Mouse (Mus musculus): ENCODE measurements at regions not wholly inside any gene's neighbourhood (a gene's known extent, or its start where the extent isn't known, plus 50 kb on each side); places are given as distances from the start of the nearest gene placed in this dataset.

DNA sequence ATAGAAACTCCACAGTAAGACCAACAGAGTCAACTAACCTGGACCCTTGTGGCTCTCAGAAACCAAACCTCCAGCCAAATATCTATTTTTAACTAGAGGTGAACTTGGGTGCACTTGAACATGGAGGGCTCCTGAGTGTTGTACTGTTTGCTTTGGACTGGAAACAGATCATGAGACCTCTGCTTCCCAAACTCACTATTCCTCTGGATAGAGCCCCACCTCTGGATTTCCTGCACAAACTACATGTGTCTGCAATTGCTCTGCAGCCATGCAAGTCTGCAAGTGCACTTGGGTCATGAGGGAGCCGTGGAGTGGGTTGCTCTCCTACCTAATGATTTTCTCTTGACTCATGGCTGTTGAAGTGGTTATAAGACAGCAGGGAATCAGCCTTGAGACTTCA, 759.9 kb upstream of the Fam160b2 start:
- no peak overlapping the region for H3K9ac ChIP-seq
- H3K27me3 ChIP-seq, result no peaks in the 10 kb centered on the region
- no peak overlapping the region for H3K27ac ChIP-seq
- H3K4me2 ChIP-seq, result no peak overlapping the region
- H3K4me1 ChIP-seq (replicated peaks), result no peaks in the 10 kb centered on the region
- H3K36me3 ChIP-seq, result no peaks in the 10 kb centered on the region
- ATAC-seq (ENCODE audit: low read depth), result no peak
- DNase-seq, result no peak
- no peaks in the 10 kb centered on the region for H3K9me3 ChIP-seq (replicated peaks)
- no peak overlapping the region for H3K4me3 ChIP-seq (replicated peaks)
- WGBS (ENCODE audit: insufficient replicate concordance), result 48% methylated on average over 1 of the region's 1 CpGs

DNA sequence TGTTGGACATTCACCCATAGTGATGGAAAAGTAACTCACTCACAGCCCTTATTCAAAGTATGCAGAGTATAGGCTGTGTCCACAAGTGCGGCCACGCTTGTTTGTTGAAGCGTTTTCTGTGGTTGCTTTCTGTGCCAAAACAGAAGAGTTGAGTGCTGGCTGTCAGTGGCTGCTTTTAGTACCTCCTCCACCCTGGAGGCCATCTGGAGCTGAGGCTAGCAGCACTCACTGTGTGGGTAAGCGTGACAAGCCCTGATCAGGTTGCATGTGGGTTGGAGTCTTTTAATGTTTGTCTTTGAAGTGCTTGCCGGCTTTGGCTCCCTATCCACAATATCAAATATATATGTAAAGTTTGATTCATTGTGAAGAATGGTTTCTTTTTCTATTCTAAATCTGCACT, 738.6 kb upstream of the Fam160b2 start:
- Histone ChIP-seq H3K4me2 (no peak overlapping the region), H3K27me3 (no peaks in the 10 kb centered on the region), H3K4me3 (replicated peaks) (no peak overlapping the region), H3K27ac (no peak overlapping the region), H3K4me1 (replicated peaks) (no peaks in the 10 kb centered on the region), H3K9me3 (replicated peaks) (no peaks in the 10 kb centered on the region), H3K36me3 (no peaks in the 10 kb centered on the region), H3K9ac (no peak overlapping the region)
- DNase-seq, result no peak
- 73% methylated on average over 5 of the region's 5 CpGs for WGBS (ENCODE audit: insufficient replicate concordance)
- no peak for ATAC-seq (ENCODE audit: low read depth)

DNA sequence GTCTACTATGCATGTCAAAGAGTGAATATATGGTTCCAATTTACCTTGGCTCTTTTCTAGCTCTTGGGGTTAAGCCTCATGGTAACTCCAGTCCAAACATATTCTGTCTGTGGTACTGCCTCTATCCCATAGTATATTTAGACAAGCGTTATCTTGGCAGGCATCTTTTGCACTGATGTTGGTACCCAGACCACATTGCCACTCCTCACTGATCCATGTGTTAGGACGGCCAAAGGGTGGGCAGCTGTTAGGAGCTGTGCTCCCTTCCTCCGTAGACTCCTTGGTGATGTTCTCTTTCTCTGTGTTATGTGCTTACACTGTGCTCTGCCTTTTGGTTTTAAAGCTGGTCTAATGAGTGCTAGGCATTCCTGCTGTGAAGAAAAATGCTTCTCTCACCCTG, 737.3 kb upstream of the Fam160b2 start:
- no peaks in the 10 kb centered on the region for H3K9me3 ChIP-seq (replicated peaks)
- H3K4me1 ChIP-seq (replicated peaks), result no peaks in the 10 kb centered on the region
- no peaks in the 10 kb centered on the region for H3K27me3 ChIP-seq
- H3K27ac ChIP-seq, result no peak overlapping the region
- H3K36me3 ChIP-seq, result no peaks in the 10 kb centered on the region
- no peak overlapping the region for H3K4me2 ChIP-seq
- H3K4me3 ChIP-seq (replicated peaks), result no peak overlapping the region
- WGBS (ENCODE audit: insufficient replicate concordance), result 76% methylated on average over 3 of the region's 3 CpGs
- DNase-seq (no peak), ATAC-seq (ENCODE audit: low read depth) (no peak)
- H3K9ac ChIP-seq, result no peak overlapping the region

DNA sequence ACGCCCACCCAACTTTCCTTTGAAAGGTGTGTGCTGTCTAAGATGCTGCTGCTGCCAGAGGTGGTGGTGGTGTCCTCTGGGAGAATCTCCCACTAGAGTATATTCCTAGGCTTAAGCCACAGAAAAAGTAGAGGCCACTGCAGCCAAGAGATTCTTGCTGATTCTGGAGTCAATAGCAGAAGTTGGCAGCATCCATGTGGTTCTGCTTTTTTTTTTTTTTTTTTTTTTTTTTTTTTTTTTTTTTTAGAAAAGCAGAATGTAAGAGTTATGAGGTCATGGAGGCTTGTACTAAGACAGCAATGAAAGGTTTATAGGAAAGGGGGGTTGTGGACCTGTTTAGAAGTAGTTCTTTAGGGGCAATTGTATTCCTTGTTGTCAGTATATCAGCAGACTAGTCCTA, 734.4 kb upstream of the Fam160b2 start:
- Histone ChIP-seq H3K4me1 (replicated peaks) (no peaks in the 10 kb centered on the region), H3K4me2 (no peak overlapping the region), H3K36me3 (no peaks in the 10 kb centered on the region), H3K27me3 (no peaks in the 10 kb centered on the region), H3K9ac (no peak overlapping the region), H3K9me3 (replicated peaks) (no peaks in the 10 kb centered on the region), H3K4me3 (replicated peaks) (no peak overlapping the region), H3K27ac (no peak overlapping the region)
- WGBS (ENCODE audit: insufficient replicate concordance), result 64% methylated on average over 1 of the region's 1 CpGs
- DNase-seq (no peak), ATAC-seq (ENCODE audit: low read depth) (no peak)

DNA sequence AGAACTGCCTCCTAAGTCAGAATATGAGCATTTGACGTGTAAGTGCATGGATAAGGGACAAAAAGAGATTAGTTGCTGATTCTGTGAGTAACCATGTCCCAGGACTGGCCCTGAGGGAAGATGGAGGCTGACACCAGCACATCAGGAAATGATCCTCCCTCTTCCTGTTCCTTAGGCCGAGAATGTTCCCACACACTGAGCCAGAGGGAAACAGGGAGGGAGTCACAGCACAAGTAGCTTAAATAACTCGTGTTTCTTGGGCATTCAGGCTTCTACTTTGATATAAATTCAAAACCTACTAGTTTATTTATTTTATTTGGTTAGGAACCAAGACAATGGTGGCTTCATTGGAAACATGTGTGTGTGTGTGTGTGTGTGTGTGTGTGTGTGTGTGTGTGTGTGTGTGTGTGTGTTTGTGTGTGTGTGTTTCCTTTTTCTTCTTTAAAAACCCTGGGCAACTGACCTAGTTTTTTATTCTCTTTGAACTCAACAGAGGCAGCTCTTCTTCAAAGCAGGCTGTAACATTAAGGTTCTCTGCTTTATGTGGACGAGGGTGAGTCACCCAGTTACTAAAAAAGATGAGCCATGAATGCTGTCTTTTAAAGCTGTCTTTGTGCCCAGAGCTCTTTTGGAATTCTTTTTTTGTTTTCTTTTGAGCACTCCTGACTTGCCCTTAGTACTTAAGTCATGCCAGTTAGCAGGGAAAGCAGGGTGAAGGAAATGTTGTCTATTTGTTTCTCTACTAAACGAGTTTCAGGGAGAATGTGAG, 730.4 kb upstream of the Fam160b2 start:
- no peak overlapping the region for H3K9ac ChIP-seq
- no peak overlapping the region for H3K4me3 ChIP-seq (replicated peaks)
- no peak for ATAC-seq (ENCODE audit: low read depth)
- no peak overlapping the region for H3K4me2 ChIP-seq
- H3K36me3 ChIP-seq, result no peaks in the 10 kb centered on the region
- no peaks in the 10 kb centered on the region for H3K27me3 ChIP-seq
- DNase-seq, result no peak
- H3K9me3 ChIP-seq (replicated peaks), result no peaks in the 10 kb centered on the region
- 36% methylated on average over 5 of the region's 5 CpGs for WGBS (ENCODE audit: insufficient replicate concordance)
- H3K27ac ChIP-seq, result no peak overlapping the region
- H3K4me1 ChIP-seq (replicated peaks), result no peaks in the 10 kb centered on the region

DNA sequence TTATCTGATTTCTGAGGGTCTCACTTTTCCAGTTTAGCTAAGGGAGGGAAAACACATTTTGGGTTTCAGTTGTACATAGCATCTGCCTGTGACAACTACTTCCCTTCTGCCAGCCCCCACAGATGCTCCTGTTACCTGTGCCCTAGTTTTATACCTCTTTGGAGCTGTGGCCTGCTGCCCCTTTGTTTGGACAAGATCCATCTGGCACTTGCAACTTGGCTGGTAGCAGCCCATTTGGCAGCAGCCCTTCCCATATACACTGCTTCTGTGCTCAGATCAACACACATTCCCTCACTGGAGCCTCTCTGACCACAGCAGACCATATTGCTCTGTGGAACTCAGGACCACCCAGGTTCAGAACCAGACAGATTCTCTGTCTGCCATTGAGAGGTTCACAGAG, 728.0 kb upstream of the Fam160b2 start:
- Histone ChIP-seq H3K27ac (no peak overlapping the region), H3K4me1 (replicated peaks) (no peaks in the 10 kb centered on the region), H3K9ac (no peak overlapping the region), H3K27me3 (no peaks in the 10 kb centered on the region), H3K36me3 (no peaks in the 10 kb centered on the region), H3K9me3 (replicated peaks) (no peaks in the 10 kb centered on the region), H3K4me3 (replicated peaks) (no peak overlapping the region), H3K4me2 (no peak overlapping the region)
- ATAC-seq (ENCODE audit: low read depth), result no peak
- no peak for DNase-seq

DNA sequence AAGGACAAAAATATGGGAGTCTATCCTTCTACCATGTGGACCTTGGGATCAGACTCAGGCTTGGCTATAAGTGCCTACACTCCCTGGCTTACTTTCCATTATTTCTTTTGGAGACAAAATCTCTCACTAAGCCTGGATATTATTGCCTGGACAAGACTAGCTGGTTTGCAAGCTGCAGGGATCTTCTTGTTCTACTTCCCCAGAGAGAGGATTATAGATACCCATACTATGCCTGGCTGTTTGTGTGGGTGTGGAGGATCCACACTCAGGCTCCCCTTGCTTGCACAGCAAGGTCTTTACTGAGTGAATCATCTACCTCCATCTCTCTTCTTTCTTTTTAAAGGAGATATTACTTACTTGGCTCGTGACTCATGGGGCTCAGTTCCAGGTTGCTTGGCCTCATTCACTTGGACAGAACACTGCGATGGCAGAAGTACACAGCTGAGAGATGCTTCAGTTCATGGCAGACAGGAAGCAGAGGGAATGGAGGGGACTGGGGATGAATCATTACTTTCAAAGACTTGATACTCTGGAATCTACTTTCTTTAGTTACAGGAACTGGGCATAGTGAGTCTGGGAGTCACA, 727.0 kb upstream of the Fam160b2 start:
- H3K4me2 ChIP-seq, result no peak overlapping the region
- ATAC-seq (ENCODE audit: low read depth) (no peak), DNase-seq (no peak)
- no peaks in the 10 kb centered on the region for H3K9me3 ChIP-seq (replicated peaks)
- no peaks in the 10 kb centered on the region for H3K27me3 ChIP-seq
- H3K4me1 ChIP-seq (replicated peaks), result no peaks in the 10 kb centered on the region
- no peak overlapping the region for H3K4me3 ChIP-seq (replicated peaks)
- H3K9ac ChIP-seq, result no peak overlapping the region
- H3K36me3 ChIP-seq, result no peaks in the 10 kb centered on the region
- WGBS (ENCODE audit: insufficient replicate concordance), result 70% methylated on average over 2 of the region's 2 CpGs
- no peak overlapping the region for H3K27ac ChIP-seq

DNA sequence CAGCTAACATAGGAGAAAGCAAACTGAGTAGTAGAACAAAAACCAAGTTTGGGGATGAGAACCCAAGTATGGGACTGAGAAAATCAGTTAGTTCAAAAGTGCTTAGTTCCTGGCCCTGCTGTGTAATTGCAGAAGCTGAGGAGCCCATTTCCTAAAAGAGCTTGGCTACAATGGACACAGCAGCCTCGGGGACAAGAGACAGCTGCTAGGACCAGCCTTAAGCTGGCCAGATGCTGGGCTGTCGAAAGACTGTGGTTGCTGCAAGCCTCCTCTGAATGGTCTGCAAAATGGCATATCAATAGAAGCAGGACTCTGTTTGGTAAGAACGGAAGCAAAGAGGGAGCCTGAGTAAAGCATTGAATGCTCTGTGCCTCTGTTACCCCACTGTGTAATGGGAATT, 715.6 kb upstream of the Fam160b2 start:
- WGBS (ENCODE audit: insufficient replicate concordance), result 36% methylated on average over 3 of the region's 3 CpGs
- H3K4me1 ChIP-seq (replicated peaks), result no peaks in the 10 kb centered on the region

DNA sequence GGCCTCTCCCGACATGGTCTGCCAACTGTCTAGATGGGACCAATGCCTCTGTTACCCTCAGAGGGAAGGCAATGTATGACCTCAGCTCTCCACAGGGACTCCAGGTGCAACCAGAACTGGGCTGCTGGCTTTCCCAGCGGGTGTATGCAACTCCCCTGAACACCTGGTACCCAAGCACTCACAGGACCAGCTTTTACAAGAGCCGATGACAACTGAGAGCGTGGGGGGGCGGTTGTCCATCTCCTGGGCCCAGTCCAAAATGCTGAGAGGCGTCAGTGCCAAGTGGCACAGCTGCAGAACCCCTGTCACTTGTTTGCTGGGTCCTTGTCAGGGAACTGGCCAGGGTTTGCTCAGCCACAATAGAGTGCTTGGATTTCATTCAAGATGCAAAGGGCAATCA, 700.1 kb upstream of the Fam160b2 start:
- H3K9ac ChIP-seq, result no peak overlapping the region
- ATAC-seq (ENCODE audit: low read depth) (no peak), DNase-seq (no peak)
- no peak overlapping the region for H3K27ac ChIP-seq
- no peak overlapping the region for H3K4me3 ChIP-seq (replicated peaks)
- H3K36me3 ChIP-seq, result no peaks in the 10 kb centered on the region
- WGBS (ENCODE audit: insufficient replicate concordance), result 58% methylated on average over 6 of the region's 6 CpGs
- H3K9me3 ChIP-seq (replicated peaks), result no peaks in the 10 kb centered on the region
- H3K4me2 ChIP-seq, result no peak overlapping the region
- H3K27me3 ChIP-seq, result no peaks in the 10 kb centered on the region
- H3K4me1 ChIP-seq (replicated peaks), result no peaks in the 10 kb centered on the region

More for the DNA sequence above, 715.6 kb upstream of the Fam160b2 start:
- no peak overlapping the region for H3K4me3 ChIP-seq (replicated peaks)
- H3K4me2 ChIP-seq, result no peak overlapping the region
- DNase-seq (no peak), ATAC-seq (ENCODE audit: low read depth) (no peak)
- no peak overlapping the region for H3K27ac ChIP-seq
- H3K9ac ChIP-seq, result no peak overlapping the region
- no peaks in the 10 kb centered on the region for H3K9me3 ChIP-seq (replicated peaks)
- no peaks in the 10 kb centered on the region for H3K27me3 ChIP-seq
- no peaks in the 10 kb centered on the region for H3K36me3 ChIP-seq

DNA sequence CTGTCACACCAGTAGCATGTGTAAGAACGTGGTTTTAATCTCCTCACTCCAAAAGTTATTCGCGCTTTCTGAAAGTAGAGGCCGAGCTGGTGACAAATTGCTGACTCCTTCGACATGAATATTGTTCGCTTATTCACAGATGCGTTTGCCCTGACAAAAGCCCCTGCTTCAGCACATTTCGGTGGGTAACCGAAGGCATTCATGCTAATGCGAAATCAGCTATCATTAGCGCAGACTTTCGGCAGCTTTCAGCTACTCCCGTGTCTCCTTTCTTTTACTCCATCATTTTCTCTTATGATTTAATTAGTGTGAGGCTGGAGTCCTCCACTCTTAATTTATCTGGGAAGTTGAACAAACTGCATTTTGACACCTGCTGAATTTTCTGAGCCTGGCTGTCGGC, 681.9 kb upstream of the Fam160b2 start:
- 81% methylated on average over 14 of the region's 14 CpGs for WGBS (ENCODE audit: insufficient replicate concordance)
- Histone ChIP-seq H3K27me3 (no peaks in the 10 kb centered on the region), H3K27ac (no peak overlapping the region)

DNA sequence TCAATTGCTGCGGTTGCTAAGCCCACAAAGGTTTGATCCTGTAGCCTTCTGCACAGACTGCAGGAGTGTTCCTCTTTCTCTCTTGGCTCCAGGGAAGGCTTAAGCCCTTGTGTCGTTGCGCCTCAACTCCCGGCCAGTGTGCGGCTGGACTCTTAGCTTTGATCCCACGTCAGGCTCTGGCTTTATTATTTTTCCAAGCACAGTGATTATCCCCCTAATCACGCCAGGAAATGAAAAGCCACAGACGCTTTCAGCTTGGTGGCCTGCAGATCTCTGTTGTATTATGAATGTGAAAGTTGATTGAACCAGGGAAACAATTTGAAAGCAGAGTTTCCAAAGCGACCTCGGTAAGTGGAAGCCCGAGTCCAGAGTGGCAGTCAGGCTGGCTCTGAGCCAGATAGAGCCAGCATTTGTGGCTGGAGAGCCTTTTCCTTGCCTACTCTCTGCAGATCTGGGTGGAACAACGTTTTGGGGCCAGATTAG, 676.7 kb upstream of the Fam160b2 start:
- DNase-seq, result no peak
- 57% methylated on average over 12 of the region's 12 CpGs for WGBS (ENCODE audit: insufficient replicate concordance)
- ATAC-seq (ENCODE audit: low read depth), result no peak
- H3K27ac ChIP-seq, result no peak overlapping the region
- no peaks in the 10 kb centered on the region for H3K4me1 ChIP-seq (replicated peaks)
- H3K4me2 ChIP-seq, result no peak overlapping the region
- no peaks in the 10 kb centered on the region for H3K9me3 ChIP-seq (replicated peaks)
- no peak overlapping the region for H3K4me3 ChIP-seq (replicated peaks)
- no peaks in the 10 kb centered on the region for H3K27me3 ChIP-seq
- H3K9ac ChIP-seq, result no peak overlapping the region
- H3K36me3 ChIP-seq, result no peaks in the 10 kb centered on the region

More for the DNA sequence above, 681.9 kb upstream of the Fam160b2 start:
- Histone ChIP-seq H3K4me2 (no peak overlapping the region), H3K36me3 (no peaks in the 10 kb centered on the region), H3K4me1 (replicated peaks) (no peaks in the 10 kb centered on the region), H3K9me3 (replicated peaks) (no peaks in the 10 kb centered on the region), H3K4me3 (replicated peaks) (no peak overlapping the region), H3K9ac (no peak overlapping the region)
- no peak for ATAC-seq (ENCODE audit: low read depth)
- DNase-seq, result no peak

DNA sequence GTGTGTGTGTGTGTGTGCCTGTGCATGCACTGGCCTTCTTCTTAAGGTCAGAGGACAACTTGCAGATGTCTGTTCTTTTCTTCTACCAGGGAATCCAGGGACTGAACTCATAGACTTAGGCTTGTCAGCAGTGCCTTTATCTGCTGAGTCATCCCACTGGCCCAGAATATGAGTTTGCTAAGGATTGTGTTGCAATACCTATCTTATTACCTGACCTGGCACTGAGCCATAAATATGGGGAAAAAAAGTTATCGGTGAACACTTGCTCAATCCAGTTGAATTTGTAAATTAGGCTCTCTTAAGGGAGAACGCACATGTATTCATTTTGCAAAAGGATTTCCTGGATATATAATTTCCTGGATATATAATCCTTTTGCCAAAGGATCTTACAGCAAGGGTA, 672.8 kb upstream of the Fam160b2 start:
- H3K4me1 ChIP-seq (replicated peaks), result no peaks in the 10 kb centered on the region
- H3K9me3 ChIP-seq (replicated peaks), result no peaks in the 10 kb centered on the region
- H3K4me2 ChIP-seq, result no peak overlapping the region
- no peak overlapping the region for H3K9ac ChIP-seq
- no peak overlapping the region for H3K4me3 ChIP-seq (replicated peaks)
- no peak overlapping the region for H3K27ac ChIP-seq
- 85% methylated on average over 2 of the region's 2 CpGs for WGBS (ENCODE audit: insufficient replicate concordance)
- ATAC-seq (ENCODE audit: low read depth) (no peak), DNase-seq (no peak)
- H3K36me3 ChIP-seq, result no peaks in the 10 kb centered on the region
- H3K27me3 ChIP-seq, result no peaks in the 10 kb centered on the region
